Mouse (Mus musculus) midbrain, embryonic 16.5 days (tissue): Measurements from ENCODE around the gene Ccdc77. TPM values are rescaled to one million over a fixed set of nuclear protein-coding genes. Genes with fewer than 3 reads are reported as not detected.

Source experiments
- ATAC-seq: fragments of 200-750 bp; cut with Nextera tagmentation; 2 replicates; pipeline ENCODE4 v1.8.0; 2017; ENCODE audit warnings: moderate TSS enrichment
- H3K27ac ChIP-seq: fragments of 300-500 bp; sonication (generic); 2 replicates; pipeline ENCODE4 v1.5.1; 2014; ENCODE audit warnings: mild to moderate bottlenecking, low read length, mixed read lengths
- H3K27me3 ChIP-seq: fragments of 300-500 bp; sonication (generic); 2 replicates; pipeline ENCODE4 v1.6.1; 2014; ENCODE audit warnings: low read depth, low read length, mixed read lengths; ENCODE audit not compliant: control insufficient read depth, insufficient read depth
- H3K36me3 ChIP-seq: fragments of 300-500 bp; sonication (generic); 2 replicates; pipeline ENCODE4 v1.6.1; 2014; ENCODE audit warnings: mild to moderate bottlenecking, low read length, moderate library complexity, mixed read lengths; ENCODE audit not compliant: control insufficient read depth, insufficient read depth
- H3K4me1 ChIP-seq: fragments of 300-500 bp; sonication (generic); 2 replicates; pipeline ENCODE4 v1.6.1; 2014; ENCODE audit warnings: mild to moderate bottlenecking, low read length, mixed read lengths; ENCODE audit not compliant: control insufficient read depth, insufficient read depth
- H3K4me2 ChIP-seq: fragments of 300-500 bp; sonication (generic); 2 replicates; pipeline ENCODE4 v1.6.1; 2014; ENCODE audit warnings: mild to moderate bottlenecking, low read length, mixed read lengths
- H3K4me3 ChIP-seq: fragments of 300-500 bp; sonication (generic); 2 replicates; pipeline ENCODE4 v1.5.1; 2014; ENCODE audit warnings: low read depth, mild to moderate bottlenecking, low read length, moderate library complexity, mixed read lengths
- H3K9ac ChIP-seq: fragments of 300-500 bp; sonication (generic); 2 replicates; pipeline ENCODE4 v1.6.1; 2014; ENCODE audit warnings: low read depth, low read length, mixed read lengths
- H3K9me3 ChIP-seq: fragments of 300-500 bp; sonication (generic); replicated peaks from 2 replicates; pipeline ENCODE4 v1.6.1; 2014; ENCODE audit warnings: mild to moderate bottlenecking, low read length, mixed read lengths; ENCODE audit not compliant: control insufficient read depth, poor library complexity, severe bottlenecking
- WGBS: fragments of 180-500 bp; shearing (Covaris S2); extraction: QIAGEN DNeasy Blood & Tissue Kit; methylation state at CpG from one replicate; pipeline ENCODE4 v1.1.7; 2014; 5-methylcytosine and 5-hydroxymethylcytosine counted together
- polyA plus RNA-seq: library from polyadenylated mRNA; unstranded; fragments of >200 nt; fragmentation: Nextera tagmentation; extraction: Ambion mirVana; gene quantifications from 2 replicates; pipeline ENCODE4 v1.2.1, GENCODE M21; 2015

Ccdc77 gene
- polyA plus RNA-seq, 1 experiment from 2014 or later, result 10.5 TPM

DNA sequence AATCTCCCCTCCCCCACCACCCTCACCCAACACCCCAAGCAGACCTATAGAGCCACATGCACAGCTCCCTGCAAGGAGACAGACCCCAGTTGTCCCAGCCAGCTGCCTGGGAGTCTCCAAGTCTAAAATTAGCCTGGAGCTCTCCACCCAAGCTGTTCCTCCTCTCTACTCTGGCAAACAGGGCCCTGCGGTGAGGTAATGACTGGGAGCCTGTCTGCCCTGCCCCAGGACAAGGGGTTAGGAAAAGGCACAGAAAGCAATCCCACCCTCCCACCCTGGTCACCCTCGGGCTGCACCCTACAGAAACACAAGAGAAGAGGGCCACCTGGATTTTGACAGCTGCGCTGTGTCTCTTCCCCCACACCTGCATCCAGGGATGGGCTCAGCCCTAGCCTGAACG is 89.3 kb downstream of the Ccdc77 start:
- Histone ChIP-seq H3K27me3 (no peaks in the 10 kb centered on the region), H3K9ac (no peak overlapping the region), H3K9me3 (no peaks in the 10 kb centered on the region), H3K36me3 (no peaks in the 10 kb centered on the region), H3K27ac (no peak overlapping the region), H3K4me1 (no peaks in the 10 kb centered on the region), H3K4me3 (no peak overlapping the region), H3K4me2 (no peak overlapping the region)
- no peak for ATAC-seq
- 54% methylated on average over 4 of the region's 4 CpGs for WGBS

Other genes with a start within 250 kb of the Ccdc77 start
- gene D330020A13Rik, start 70.0 kb downstream of the Ccdc77 start, polyA plus RNA-seq, result not detected in 2 replicates
- 0.11 TPM in 1 of 2 replicates, not detected in the other for gene B4galnt3, start 69.8 kb downstream of the Ccdc77 start, polyA plus RNA-seq
- gene Kdm5a, start 250 bp downstream of the Ccdc77 start, polyA plus RNA-seq, result 32.0 and 37.8 TPM in 2 replicates
- 2.3 and 3.5 TPM in 2 replicates for gene Il17ra, start 98.9 kb upstream of the Ccdc77 start, polyA plus RNA-seq
- gene Tmem121b, start 129.4 kb upstream of the Ccdc77 start, polyA plus RNA-seq, result 2.6 and 2.9 TPM in 2 replicates
- gene Hdhd5, start 166.9 kb upstream of the Ccdc77 start, polyA plus RNA-seq, result 14.6 and 15.0 TPM in 2 replicates